Mouse (Mus musculus): Measurements from ENCODE around the gene Ccdc7b. TPM values are rescaled to one million over a fixed set of nuclear protein-coding genes. Genes with fewer than 3 reads are reported as not detected.
"Not testable (repeated sequence)": the region's sequence is repeated elsewhere in the genome, so short reads cannot be mapped to it uniquely, and the experiment has no call there.

Ccdc7b gene
- total RNA-seq (2014; rRNA removed): not detected in 2 replicates
- polyA plus RNA-seq (2015; fragmentation: Nextera tagmentation; extraction: Ambion mirVana): not detected in 2 replicates

DNA sequence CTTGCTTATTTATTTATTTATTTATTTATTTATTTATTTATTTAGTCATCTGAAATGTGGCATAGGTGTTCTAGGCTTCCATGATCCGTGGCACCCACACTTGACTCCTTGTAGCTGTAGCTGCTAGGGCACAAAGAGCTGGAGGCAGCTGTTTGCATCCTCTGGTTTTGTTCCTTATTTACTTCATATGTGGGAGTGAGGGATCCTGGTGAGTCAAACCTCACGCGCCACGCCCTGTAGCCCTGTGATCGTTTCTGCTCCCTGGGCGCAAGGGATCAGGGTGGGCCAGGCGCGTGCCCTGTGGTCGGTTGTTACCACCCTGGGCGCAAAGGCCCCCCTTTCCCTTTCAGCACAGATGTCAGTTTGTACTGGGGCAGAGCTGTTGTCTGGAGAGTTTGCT, at the start of gene Ccdc7b:
Gene Ccdc7b (plus strand): TSS at position 301 of the 400 bp plus-strand sequence.
- not testable (repeated sequence) for H3K36me3 ChIP-seq (ENCODE audit: insufficient read depth); DNase-seq; H3K4me3 ChIP-seq (ENCODE audit: low read depth, low read length); H3K4me2 ChIP-seq (ENCODE audit: low read depth); H3K4me1 ChIP-seq (ENCODE audit: insufficient read depth); H3K9me3 ChIP-seq (ENCODE audit: low read length); H3K9ac ChIP-seq; ATAC-seq; H3K27ac ChIP-seq (ENCODE audit: low read depth, low read length); H3K27me3 ChIP-seq (ENCODE audit: insufficient read depth, low read length)
- WGBS: 50% methylated on average over 1 of the region's 10 CpGs

GRCm38 (mm10) chr8:129065417-129065816, 1.5 kb upstream of the Ccdc7b start, which contains the start of gene Ccdc7a:
Ccdc7a (minus strand) TSS chr8:129065517.
- not testable (repeated sequence) for H3K4me1 ChIP-seq (ENCODE audit: insufficient read depth); H3K9ac ChIP-seq; H3K9me3 ChIP-seq (ENCODE audit: low read length); H3K27ac ChIP-seq (ENCODE audit: low read depth, low read length); ATAC-seq; H3K36me3 ChIP-seq (ENCODE audit: insufficient read depth); H3K4me3 ChIP-seq (ENCODE audit: low read depth, low read length); H3K4me2 ChIP-seq (ENCODE audit: low read depth); DNase-seq; H3K27me3 ChIP-seq (ENCODE audit: insufficient read depth, low read length)
- 92% methylated on average over 2 of the region's 11 CpGs for WGBS

GRCm38 (mm10) chr8:129115761-129116160, 48.8 kb downstream of the Ccdc7b start:
- 45% methylated on average over 3 of the region's 3 CpGs for WGBS
- not testable (repeated sequence) for ATAC-seq, DNase-seq

GRCm38 (mm10) chr8:129131561-129131960, 64.6 kb downstream of the Ccdc7b start, which contains the start of gene Gm10999:
Gm10999 (minus strand) TSS chr8:129131661.
- no peak for ATAC-seq
- WGBS: 84% methylated on average over 1 of the region's 1 CpGs
- H3K36me3 ChIP-seq (ENCODE audit: insufficient read depth): no peaks in the 10 kb centered on the region
- H3K4me2 ChIP-seq (ENCODE audit: low read depth): no peak within 1 kb of the TSS
- H3K4me1 ChIP-seq (ENCODE audit: insufficient read depth): no peaks in the 10 kb centered on the region
- H3K9me3 ChIP-seq (ENCODE audit: low read length): no peaks in the 10 kb centered on the region
- no peak within 1 kb of the TSS for H3K9ac ChIP-seq
- no peak within 1 kb of the TSS for H3K27ac ChIP-seq (ENCODE audit: low read depth, low read length)
- no peak within 1 kb of the TSS for H3K4me3 ChIP-seq (ENCODE audit: low read depth, low read length)
- DNase-seq: no peak
- H3K27me3 ChIP-seq (ENCODE audit: insufficient read depth, low read length): no peaks in the 10 kb centered on the region
- TF ChIP-seq CTCF (IDR thresholded peaks at IDR 0.05; ENCODE audit: low read depth): no peak

More at GRCm38 (mm10) chr8:129115761-129116160, 48.8 kb downstream of the Ccdc7b start:
- not testable (repeated sequence) for H3K4me1 ChIP-seq (ENCODE audit: insufficient read depth); H3K27me3 ChIP-seq (ENCODE audit: insufficient read depth, low read length); H3K9me3 ChIP-seq (ENCODE audit: low read length); H3K27ac ChIP-seq (ENCODE audit: low read depth, low read length); H3K4me2 ChIP-seq (ENCODE audit: low read depth); H3K9ac ChIP-seq; H3K4me3 ChIP-seq (ENCODE audit: low read depth, low read length); H3K36me3 ChIP-seq (ENCODE audit: insufficient read depth)

DNA sequence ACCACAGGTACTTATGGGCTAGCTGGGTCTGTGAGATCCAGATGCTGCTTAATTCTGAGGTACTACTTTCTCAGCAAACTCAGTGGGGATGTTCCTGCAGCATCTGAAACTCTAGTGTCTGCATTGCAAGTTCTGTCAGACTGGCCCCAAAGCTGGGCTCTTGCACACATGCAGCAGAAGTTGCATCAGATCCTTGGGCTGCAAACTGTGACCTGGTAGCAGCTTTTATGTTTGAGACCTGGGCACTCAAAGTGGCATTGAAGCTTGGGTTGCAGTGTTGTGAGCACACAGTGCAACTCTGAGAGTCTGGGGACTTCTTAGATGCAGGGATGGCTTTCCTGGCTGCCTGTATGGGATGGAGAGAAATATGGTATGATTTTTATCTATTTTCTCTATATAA, 66.5 kb downstream of the Ccdc7b start:
- Histone ChIP-seq H3K4me3 (ENCODE audit: low read depth, low read length) (no peak overlapping the region), H3K9ac (no peak overlapping the region), H3K36me3 (ENCODE audit: insufficient read depth) (no peaks in the 10 kb centered on the region), H3K4me2 (ENCODE audit: low read depth) (no peak overlapping the region), H3K9me3 (ENCODE audit: low read length) (no peaks in the 10 kb centered on the region), H3K27ac (ENCODE audit: low read depth, low read length) (no peak overlapping the region), H3K4me1 (ENCODE audit: insufficient read depth) (no peaks in the 10 kb centered on the region), H3K27me3 (ENCODE audit: insufficient read depth, low read length) (no peaks in the 10 kb centered on the region)
- no peak for TF ChIP-seq CTCF (IDR thresholded peaks at IDR 0.05; ENCODE audit: low read depth)
- DNase-seq (no peak), ATAC-seq (no peak)

Other genes with a start within 250 kb of the Ccdc7b start
- gene Ccdc7a, start 1.6 kb upstream of the Ccdc7b start, total RNA-seq (2014; rRNA removed): not detected in 2 replicates
- not detected in 2 replicates for gene Ccdc7a, start 1.6 kb upstream of the Ccdc7b start, polyA plus RNA-seq (2015; fragmentation: Nextera tagmentation; extraction: Ambion mirVana)
- not detected in 2 replicates for gene Gm10999, start 64.5 kb downstream of the Ccdc7b start, total RNA-seq (2014; rRNA removed)
- gene Gm10999, start 64.5 kb downstream of the Ccdc7b start, polyA plus RNA-seq (2015; fragmentation: Nextera tagmentation; extraction: Ambion mirVana): not detected in 2 replicates
- 29.6 and 33.8 TPM in 2 replicates for gene 2610044O15Rik8, start 167.3 kb downstream of the Ccdc7b start, total RNA-seq (2014; rRNA removed)
- gene 2610044O15Rik8, start 167.3 kb downstream of the Ccdc7b start, polyA plus RNA-seq (2015; fragmentation: Nextera tagmentation; extraction: Ambion mirVana): 18.0 and 20.1 TPM in 2 replicates